Mouse (Mus musculus) olfactory bulb, adult 2 months (tissue): ENCODE data around the gene D17Wsu92e.

Experiments used
- CTCF ChIP-seq: fragments of 200-500 bp; IDR thresholded peaks from 2 replicates; pipeline ENCODE4 v1.5.1; 2012; ENCODE audit warnings: low read depth, mild to moderate bottlenecking, low read length, moderate library complexity; ENCODE audit not compliant: insufficient read depth
- POLR2A ChIP-seq: fragments of 200-500 bp; IDR thresholded peaks from 2 replicates; pipeline ENCODE4 v1.6.1; 2012; ENCODE audit warnings: mild to moderate bottlenecking, low read depth, low read length, moderate library complexity; ENCODE audit not compliant: insufficient read depth

GRCm38 (mm10) chr17:27732694-27733093 is 87.8 kb downstream of the D17Wsu92e start:
- TF ChIP-seq CTCF, result no peak
- TF ChIP-seq POLR2A, result no peak
